Mouse (Mus musculus): ENCODE results near the gene Mb21d2. TPM values are rescaled to one million over a fixed set of nuclear protein-coding genes. Genes with fewer than 3 reads are reported as not detected.

Mb21d2 gene
- polyA plus RNA-seq, 1 experiment from 2014 or later: 7.2 TPM

DNA sequence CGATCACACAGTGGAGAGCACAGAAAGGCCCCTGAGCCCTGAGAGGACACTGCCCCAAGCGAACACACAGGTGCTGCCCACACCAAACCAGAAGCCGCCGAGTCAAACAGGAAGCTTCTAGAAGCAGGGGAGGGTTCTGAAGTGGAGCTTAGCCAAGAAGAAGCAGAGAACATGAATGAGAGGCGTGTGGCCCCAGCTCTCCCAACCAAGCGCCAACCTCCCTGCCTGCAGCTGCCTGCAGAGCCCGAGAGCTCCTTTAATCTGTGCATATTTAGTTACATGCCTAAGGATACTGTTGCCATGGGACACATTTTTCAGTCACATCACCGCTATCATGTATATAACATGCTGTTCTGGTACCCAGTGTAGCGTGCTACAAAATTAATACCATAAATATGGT, 58.6 kb downstream of the Mb21d2 start:
- 74% methylated on average over 9 of the region's 9 CpGs for WGBS
- no peak overlapping the region for H3K27ac ChIP-seq
- peaks cover 41% of the 10 kb centered on the region for H3K4me1 ChIP-seq
- H3K27me3 ChIP-seq (ENCODE audit: insufficient read depth, poor library complexity, severe bottlenecking): no peaks in the 10 kb centered on the region
- H3K36me3 ChIP-seq: no peaks in the 10 kb centered on the region
- no peaks in the 10 kb centered on the region for H3K9me3 ChIP-seq
- H3K4me3 ChIP-seq: no peak overlapping the region
- DNase-seq (ENCODE audit: low spot score): no peak

DNA sequence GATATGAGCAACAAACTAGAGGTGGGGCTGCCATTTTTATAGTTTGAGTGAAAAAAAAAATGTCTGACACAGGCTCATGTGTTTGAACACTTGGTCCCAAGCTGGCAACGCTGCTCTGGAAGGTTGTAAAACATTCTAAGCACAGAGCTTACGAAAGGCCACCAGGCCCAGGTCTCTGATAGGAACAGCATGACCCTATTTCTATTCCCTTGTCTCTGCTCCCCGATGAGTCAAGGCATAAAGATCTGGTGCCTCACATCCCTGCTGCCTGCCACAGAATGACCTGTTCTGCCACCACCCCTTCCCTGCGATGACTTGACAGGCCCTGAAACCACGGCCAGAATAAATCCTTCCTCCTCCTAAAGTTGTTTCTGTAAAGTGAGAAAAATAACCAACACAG, 59.0 kb downstream of the Mb21d2 start:
- Histone ChIP-seq H3K4me1 (peaks cover 41% of the 10 kb centered on the region), H3K9me3 (no peaks in the 10 kb centered on the region), H3K27ac (no peak overlapping the region), H3K36me3 (no peaks in the 10 kb centered on the region), H3K4me3 (no peak overlapping the region), H3K27me3 (ENCODE audit: insufficient read depth, poor library complexity, severe bottlenecking) (no peaks in the 10 kb centered on the region)
- 74% methylated on average over 5 of the region's 5 CpGs for WGBS
- DNase-seq (ENCODE audit: low spot score): no peak

DNA sequence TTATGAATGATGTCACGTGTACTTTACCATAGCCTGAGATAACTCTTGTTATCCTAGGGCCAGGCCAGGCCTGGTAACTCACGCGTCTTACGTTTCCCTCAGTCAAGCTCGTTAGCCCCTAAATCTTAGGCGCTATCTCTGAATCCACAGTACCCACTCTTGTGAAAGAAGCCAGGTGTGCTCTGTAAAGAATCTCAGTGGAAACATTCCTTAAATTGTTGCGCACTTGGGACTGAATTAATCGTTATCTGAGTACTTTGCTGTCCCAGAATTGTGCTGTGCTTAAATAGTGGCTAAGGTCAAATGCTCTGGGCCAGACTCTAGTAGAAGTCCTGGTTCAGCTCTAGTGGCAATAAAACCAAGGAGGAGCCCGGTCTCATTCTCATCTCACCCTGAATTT, 60.6 kb downstream of the Mb21d2 start:
- no peaks in the 10 kb centered on the region for H3K27me3 ChIP-seq (ENCODE audit: insufficient read depth, poor library complexity, severe bottlenecking)
- WGBS: 45% methylated on average over 9 of the region's 9 CpGs
- no peak overlapping the region for H3K27ac ChIP-seq

DNA sequence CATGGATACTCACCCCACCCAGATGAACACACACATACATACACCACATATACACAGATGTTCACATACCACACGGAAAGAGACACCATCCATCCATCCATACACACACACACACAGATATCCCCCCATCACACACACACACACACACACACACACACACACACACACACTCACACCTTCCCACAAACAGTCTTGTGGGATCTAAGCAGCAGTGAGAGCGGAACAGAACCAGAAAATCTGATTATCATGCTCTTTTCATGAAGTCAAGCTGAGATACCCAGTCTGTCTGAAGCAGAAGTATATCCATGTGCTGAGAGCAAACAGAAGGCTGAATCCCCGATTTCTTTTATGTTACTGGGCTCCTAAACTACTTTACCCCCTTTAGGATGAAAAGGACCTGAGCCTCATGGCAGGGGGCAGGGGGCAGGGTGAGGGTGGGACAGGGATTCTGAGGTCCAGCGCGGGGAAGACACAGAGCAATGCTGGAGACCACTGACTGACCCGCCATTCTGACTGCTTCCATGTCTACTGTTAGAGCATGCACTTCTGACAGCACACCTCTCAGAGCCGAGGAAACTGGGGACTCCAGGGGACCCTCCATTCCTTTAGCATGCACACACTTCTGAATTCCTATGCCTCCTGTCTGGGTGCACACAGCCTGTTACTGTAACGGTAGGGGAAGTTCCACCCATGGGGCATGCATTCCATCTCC, 62.7 kb downstream of the Mb21d2 start:
- DNase-seq (ENCODE audit: low spot score): no peak
- H3K36me3 ChIP-seq: no peaks in the 10 kb centered on the region
- no peaks in the 10 kb centered on the region for H3K9me3 ChIP-seq
- no peak overlapping the region for H3K27ac ChIP-seq
- 71% methylated on average over 8 of the region's 8 CpGs for WGBS
- H3K27me3 ChIP-seq (ENCODE audit: insufficient read depth, poor library complexity, severe bottlenecking): no peaks in the 10 kb centered on the region
- no peak overlapping the region for H3K4me3 ChIP-seq
- H3K4me1 ChIP-seq: peaks cover 53% of the 10 kb centered on the region

More for the DNA sequence above, 60.6 kb downstream of the Mb21d2 start:
- no peak for DNase-seq (ENCODE audit: low spot score)
- Histone ChIP-seq H3K36me3 (no peaks in the 10 kb centered on the region), H3K9me3 (no peaks in the 10 kb centered on the region), H3K4me1 (peaks cover 39% of the 10 kb centered on the region), H3K4me3 (no peak overlapping the region)

DNA sequence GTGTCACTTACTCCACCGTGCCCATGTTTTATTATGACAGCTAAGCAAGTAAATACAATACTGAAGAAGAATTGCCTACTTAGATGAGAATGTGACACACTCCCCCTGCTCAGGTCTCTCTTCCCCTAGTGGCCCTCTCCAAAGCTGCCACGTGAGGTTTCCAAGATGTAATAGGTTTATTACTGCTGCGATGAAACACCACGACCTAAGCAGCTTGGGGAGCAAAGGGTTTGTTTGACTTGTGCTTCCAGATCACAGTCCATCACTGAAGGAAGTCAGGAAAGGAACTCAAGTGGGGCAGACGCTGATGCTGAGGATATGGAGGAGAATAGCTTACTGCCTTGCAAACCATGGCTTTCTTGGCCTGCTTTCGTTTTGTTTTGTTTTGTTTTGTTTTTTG, 65.9 kb downstream of the Mb21d2 start:
- H3K36me3 ChIP-seq: no peaks in the 10 kb centered on the region
- 83% methylated on average over 6 of the region's 6 CpGs for WGBS
- no peak overlapping the region for H3K27ac ChIP-seq
- DNase-seq (ENCODE audit: low spot score): no peak
- H3K4me1 ChIP-seq: peaks cover 38% of the 10 kb centered on the region
- no peaks in the 10 kb centered on the region for H3K27me3 ChIP-seq (ENCODE audit: insufficient read depth, poor library complexity, severe bottlenecking)
- H3K4me3 ChIP-seq: no peak overlapping the region
- no peaks in the 10 kb centered on the region for H3K9me3 ChIP-seq

DNA sequence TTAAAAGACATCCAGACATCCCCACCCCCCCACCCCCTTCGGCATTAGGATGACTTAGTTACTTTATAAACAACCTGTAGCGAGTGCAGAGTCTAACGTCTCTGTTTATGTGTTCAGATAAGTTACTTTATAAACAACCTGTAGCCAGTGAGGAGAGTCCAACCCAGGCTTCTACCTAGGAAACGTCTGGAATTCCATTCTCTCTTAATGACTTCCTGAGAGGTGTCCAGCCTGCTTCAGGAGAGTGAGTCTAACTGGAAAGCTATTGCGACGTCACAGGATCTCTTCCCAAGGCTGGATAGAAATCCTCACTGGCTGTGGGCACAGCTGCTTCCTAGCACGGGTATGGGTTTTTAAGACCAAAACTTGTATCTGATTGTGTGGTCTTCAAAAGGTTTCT, 67.4 kb downstream of the Mb21d2 start:
- DNase-seq (ENCODE audit: low spot score): no peak
- Histone ChIP-seq H3K9me3 (no peaks in the 10 kb centered on the region), H3K27me3 (ENCODE audit: insufficient read depth, poor library complexity, severe bottlenecking) (no peaks in the 10 kb centered on the region), H3K4me1 (peaks cover 43% of the 10 kb centered on the region), H3K4me3 (no peak overlapping the region), H3K27ac (no peak overlapping the region), H3K36me3 (no peaks in the 10 kb centered on the region)
- WGBS: 30% methylated on average over 7 of the region's 7 CpGs

DNA sequence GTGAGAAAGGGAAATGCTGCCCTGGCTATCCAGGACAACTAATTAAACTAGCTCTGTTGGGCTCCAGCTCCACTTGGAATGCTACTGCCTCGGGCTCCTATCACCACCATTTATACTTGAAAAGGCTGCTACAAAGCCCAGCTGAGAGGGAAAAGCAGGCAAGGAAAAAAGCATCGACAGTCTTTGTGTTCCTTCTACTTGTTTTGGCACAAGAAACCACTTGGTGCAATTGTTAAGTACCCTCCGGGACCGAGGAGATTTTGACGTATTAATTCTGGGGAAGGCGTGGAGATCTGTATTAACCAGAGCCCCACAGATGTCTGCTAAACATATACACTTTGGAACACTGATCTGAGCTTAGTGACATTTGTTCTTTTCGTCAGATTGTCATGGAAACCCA, 69.8 kb downstream of the Mb21d2 start:
- Histone ChIP-seq H3K36me3 (no peaks in the 10 kb centered on the region), H3K27me3 (ENCODE audit: insufficient read depth, poor library complexity, severe bottlenecking) (no peaks in the 10 kb centered on the region), H3K9me3 (no peaks in the 10 kb centered on the region), H3K27ac (no peak overlapping the region), H3K4me1 (peaks cover 40% of the 10 kb centered on the region), H3K4me3 (no peak overlapping the region)
- DNase-seq (ENCODE audit: low spot score): no peak
- WGBS: 57% methylated on average over 7 of the region's 7 CpGs

DNA sequence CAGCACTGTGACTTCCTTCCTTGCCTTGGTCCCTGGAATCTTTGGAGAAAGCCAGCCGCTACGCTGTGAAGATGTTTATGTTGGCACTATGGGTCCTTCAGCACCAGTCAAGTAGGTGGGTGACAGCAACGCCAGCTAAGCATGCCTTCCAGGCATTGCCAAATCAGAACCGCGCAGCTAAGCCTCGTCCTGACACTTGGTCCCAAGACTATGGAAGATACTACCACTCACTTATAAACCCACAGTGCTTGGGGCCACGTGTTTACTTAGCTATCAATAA, 70.5 kb downstream of the Mb21d2 start:
- no peaks in the 10 kb centered on the region for H3K27me3 ChIP-seq (ENCODE audit: insufficient read depth, poor library complexity, severe bottlenecking)
- 77% methylated on average over 7 of the region's 7 CpGs for WGBS
- DNase-seq (ENCODE audit: low spot score): no peak
- no peaks in the 10 kb centered on the region for H3K36me3 ChIP-seq
- no peak overlapping the region for H3K4me3 ChIP-seq
- 0 out of 2 replicates have a peak overlapping the region, but pooled peaks have one; percentile 2 for H3K27ac ChIP-seq
- H3K9me3 ChIP-seq: no peaks in the 10 kb centered on the region
- peaks cover 40% of the 10 kb centered on the region for H3K4me1 ChIP-seq

DNA sequence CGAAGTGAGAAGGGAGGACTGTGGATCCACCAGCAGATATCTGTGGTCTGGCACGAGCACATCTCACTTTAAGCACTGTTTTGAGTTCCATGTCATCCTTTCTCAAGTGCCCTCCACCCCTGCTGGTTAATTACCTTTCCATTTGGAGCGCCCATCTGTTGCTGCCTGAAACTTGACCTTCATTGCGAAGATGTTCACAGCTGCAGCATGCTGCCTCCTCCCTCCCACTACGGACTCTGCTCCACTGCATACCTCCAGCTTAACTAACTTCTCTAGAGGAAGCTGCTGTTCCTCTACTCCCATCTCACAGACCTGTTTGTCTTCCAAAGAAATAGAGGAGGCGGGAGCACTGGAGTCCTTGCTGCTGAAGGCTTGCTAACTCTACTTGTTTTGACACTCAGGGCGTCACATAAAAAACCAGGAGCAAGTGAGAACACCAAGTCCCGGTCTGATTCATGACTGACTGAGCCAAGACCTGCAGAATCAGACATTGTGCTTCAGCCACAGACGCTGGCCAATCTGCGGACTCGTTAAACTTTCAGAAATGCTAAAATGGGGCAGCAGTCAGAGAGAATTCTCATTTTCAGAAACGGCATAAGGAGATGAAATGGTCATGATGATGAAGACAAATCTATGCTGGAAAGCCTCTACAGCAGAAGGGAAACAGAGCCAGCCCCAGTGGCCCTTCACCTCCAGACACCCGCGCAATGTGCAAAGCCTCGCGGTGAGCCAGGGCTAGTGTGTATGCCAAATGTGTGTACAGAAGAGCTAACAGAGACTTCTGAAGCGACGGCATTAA, 71.1 kb downstream of the Mb21d2 start:
- Histone ChIP-seq H3K4me1 (peaks cover 38% of the 10 kb centered on the region), H3K27me3 (ENCODE audit: insufficient read depth, poor library complexity, severe bottlenecking) (no peaks in the 10 kb centered on the region), H3K9me3 (no peaks in the 10 kb centered on the region), H3K27ac (0 out of 2 replicates have a peak overlapping the region, but pooled peaks have one; percentile 2), H3K4me3 (no peak overlapping the region), H3K36me3 (0 out of 2 replicates have a peak, but pooled peaks cover 3% of the 10 kb centered on the region)
- DNase-seq (ENCODE audit: low spot score): no peak
- WGBS: 80% methylated on average over 18 of the region's 18 CpGs

DNA sequence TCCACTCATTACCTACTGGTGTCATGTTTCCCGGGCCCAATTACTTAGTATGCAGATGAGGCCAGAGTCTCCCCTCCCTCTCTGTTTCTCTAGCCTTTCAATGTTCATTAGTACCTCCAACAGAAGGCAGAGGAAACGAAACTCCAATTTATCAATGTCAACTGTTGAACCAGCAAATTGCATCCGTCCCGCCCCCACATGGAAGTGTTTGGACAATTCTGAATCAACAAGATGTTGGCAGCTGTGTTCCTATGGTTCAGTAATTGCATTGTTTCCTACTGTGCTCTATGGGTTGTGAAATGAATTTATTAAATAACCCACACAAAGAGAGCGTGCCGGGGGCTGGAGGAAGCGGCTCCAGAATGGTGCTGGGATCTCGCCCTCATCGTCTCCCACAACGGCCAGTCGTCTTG, 78.1 kb downstream of the Mb21d2 start:
- Histone ChIP-seq H3K27me3 (ENCODE audit: insufficient read depth, poor library complexity, severe bottlenecking) (no peaks in the 10 kb centered on the region), H3K9me3 (0 out of 2 replicates have a peak, but pooled peaks cover 3% of the 10 kb centered on the region), H3K36me3 (peaks cover 9% of the 10 kb centered on the region), H3K27ac (no peak overlapping the region), H3K4me3 (no peak overlapping the region), H3K4me1 (no peaks in the 10 kb centered on the region; the same call in 1 of the 2 replicates)
- WGBS: 68% methylated on average over 11 of the region's 11 CpGs
- no peak for DNase-seq (ENCODE audit: low spot score)

DNA sequence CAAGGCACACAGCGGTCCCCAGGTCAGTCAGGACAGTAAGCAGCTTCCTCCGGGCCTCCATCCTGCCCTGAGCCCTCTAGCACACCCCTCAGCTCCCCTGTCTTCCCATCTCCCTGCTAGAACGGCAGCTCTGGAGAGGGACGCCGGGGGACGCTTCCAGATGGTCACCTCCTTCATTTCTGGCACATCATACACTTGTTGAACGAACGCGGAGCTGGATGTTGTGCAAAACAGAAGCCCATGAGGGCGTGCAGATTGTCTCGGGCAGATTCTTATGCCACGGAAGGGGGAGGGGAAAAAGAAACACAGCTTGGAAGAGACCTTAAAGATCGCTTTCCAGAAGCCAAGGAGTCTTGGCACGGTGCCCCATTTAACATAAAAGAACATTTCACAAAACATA, 78.6 kb downstream of the Mb21d2 start:
- 79% methylated on average over 14 of the region's 14 CpGs for WGBS
- DNase-seq (ENCODE audit: low spot score): no peak
- Histone ChIP-seq H3K27ac (no peak overlapping the region), H3K27me3 (ENCODE audit: insufficient read depth, poor library complexity, severe bottlenecking) (no peaks in the 10 kb centered on the region), H3K4me1 (no peaks in the 10 kb centered on the region; the same call in 1 of the 2 replicates), H3K4me3 (no peak overlapping the region), H3K9me3 (0 out of 2 replicates have a peak, but pooled peaks cover 3% of the 10 kb centered on the region), H3K36me3 (peaks cover 9% of the 10 kb centered on the region)

DNA sequence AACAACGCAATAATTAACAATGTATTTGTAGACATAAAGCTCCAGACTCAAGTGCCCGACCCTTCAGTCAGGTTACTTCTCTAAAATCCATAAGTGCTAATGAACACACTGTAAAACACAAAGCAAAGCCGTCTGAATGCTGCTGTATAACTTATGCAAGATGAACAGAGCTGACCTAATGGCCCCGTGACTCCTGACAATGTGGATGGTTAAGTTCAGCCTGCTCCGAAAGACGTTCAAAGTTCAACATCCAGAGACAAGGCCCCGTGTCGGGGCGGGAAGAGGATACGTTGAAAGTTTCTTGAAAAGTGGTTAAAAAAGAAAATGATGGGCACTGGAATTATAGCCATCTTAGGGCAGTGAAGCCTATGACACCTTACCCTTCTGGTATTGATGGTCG, 83.3 kb downstream of the Mb21d2 start:
- WGBS: 87% methylated on average over 11 of the region's 11 CpGs
- peaks cover 9% of the 10 kb centered on the region for H3K4me1 ChIP-seq
- no peak for DNase-seq (ENCODE audit: low spot score)

DNA sequence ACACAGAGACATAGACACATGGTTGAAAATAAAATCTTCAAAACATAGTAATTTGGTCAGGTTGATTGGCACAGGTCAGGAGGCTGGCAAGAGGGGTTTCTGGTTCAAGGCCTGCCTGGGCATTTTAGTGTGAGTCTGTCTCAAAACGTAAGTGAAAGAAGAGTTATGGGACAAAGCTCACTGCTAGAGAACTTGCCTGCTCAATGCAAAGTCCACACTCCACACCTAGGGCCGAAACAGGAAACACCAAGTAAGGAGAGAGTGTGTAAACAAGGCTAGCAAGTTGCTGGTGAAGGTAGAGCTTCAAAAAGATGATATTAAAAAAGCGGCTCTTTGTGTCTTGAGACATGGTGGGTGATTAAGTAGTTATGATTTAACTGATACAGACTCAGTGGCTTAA, 84.1 kb downstream of the Mb21d2 start:
- no peak overlapping the region for H3K4me3 ChIP-seq
- no peak for DNase-seq (ENCODE audit: low spot score)
- peaks cover 6% of the 10 kb centered on the region for H3K36me3 ChIP-seq
- H3K27ac ChIP-seq: no peak overlapping the region
- peaks cover 16% of the 10 kb centered on the region for H3K4me1 ChIP-seq
- H3K9me3 ChIP-seq: 0 out of 2 replicates have a peak, but pooled peaks cover 3% of the 10 kb centered on the region
- H3K27me3 ChIP-seq (ENCODE audit: insufficient read depth, poor library complexity, severe bottlenecking): no peaks in the 10 kb centered on the region
- WGBS: 87% methylated on average over 3 of the region's 3 CpGs

More for the DNA sequence above, 83.3 kb downstream of the Mb21d2 start:
- H3K36me3 ChIP-seq: peaks cover 6% of the 10 kb centered on the region
- H3K27ac ChIP-seq: no peak overlapping the region
- 0 out of 2 replicates have a peak, but pooled peaks cover 3% of the 10 kb centered on the region for H3K9me3 ChIP-seq
- no peaks in the 10 kb centered on the region for H3K27me3 ChIP-seq (ENCODE audit: insufficient read depth, poor library complexity, severe bottlenecking)
- H3K4me3 ChIP-seq: no peak overlapping the region

Measured in heart, embryonic 10.5 days (tissue).